Mouse (Mus musculus): ENCODE measurements around the gene Ppp1r37. TPM values are rescaled to one million over a fixed set of nuclear protein-coding genes. Genes with fewer than 3 reads are reported as not detected.
A peak's percentile ranks its signal among the peaks of the same experiment; 100 is the strongest.

The Ppp1r37 gene
- polyA plus RNA-seq, 1 experiment from 2014 or later = 23.9 TPM

DNA sequence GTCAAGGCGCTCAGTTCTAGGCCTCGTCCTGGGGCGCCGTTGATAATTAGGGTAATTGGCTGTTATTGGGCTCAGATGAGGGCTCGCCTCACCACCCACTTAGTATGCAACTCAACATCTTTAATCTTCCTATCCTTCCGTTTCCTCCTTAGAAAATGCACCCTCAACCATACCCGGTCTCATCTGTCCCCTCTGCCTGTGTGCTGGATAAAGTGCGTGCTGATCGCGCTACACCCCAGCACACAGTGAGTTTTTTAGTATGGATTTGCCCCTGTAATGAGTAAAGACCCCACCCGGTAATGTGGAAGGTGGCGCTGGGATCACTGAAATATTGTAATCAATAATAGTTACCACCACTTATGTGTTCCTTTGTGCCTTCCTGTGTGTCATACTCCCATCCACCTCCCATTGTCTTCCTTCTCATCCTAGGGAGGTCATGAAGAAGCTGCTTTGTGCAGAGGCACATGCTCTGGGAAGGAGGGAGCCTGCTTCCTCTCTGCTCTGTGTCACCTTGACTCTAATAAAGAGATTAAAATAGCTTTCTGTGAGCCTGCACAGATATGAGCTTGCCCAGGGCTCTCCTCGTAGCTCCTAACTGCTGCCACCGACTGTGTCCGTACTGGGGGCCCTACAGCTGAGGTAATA is 53.8 kb downstream of the Ppp1r37 start:
- Histone ChIP-seq H3K79me2 (ENCODE audit: inconsistent target) (peaks cover 30% of the 10 kb centered on the region), H3K27ac (peak overlapping the region; percentile 83), H3K36me3 (ENCODE audit: inconsistent target) (no peaks in the 10 kb centered on the region), H3K4me3 (ENCODE audit: inconsistent target) (peak overlapping the region; percentile 94)
- 1% methylated on average over 13 of the region's 15 CpGs for WGBS (ENCODE audit: missing documents)

DNA sequence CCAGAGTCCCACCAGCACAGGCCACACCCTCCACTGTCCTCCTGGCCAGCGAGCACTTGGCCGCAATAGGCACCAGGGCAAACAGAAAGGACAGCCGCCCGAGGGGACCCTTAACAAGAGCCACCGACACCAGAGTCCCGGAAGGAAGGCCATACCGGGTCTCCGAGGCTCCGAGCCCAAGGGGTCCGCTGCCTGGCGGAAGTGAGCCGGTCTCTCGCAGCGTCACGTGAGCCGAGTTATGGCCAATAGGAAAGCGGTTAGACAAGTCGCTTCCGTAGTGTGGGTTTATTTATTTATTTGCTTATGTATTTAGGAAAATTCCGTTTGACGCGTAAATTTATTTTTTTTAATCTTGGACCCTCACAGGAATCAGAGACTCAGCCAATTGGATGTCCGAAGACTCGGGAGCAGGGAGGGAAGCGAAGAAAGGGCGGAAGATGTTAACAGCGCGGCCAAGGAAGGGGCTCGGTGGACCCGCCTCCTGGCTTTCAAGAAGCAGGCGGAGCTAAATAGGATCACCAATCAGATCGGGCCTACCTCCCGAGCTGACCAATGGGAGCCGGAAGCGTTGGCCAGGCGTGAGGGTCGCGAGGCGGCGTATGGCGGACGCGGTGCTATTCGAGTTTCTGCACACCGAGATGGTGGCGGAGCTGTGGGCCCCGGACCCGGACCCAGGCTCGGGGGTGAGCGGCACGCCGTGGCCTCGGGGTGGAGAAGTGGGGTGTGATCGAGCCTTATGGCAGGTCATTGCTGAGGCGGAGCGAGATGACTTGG is 54.5 kb downstream of the Ppp1r37 start, which contains the start of the genes Bloc1s3 and Trappc6a:
Gene Bloc1s3 (minus strand): TSS at position 218 of the 774 bp plus-strand sequence.
Gene Trappc6a (plus strand): TSS at position 246 of the 774 bp plus-strand sequence.
- under 1% methylated on average over 56 of the region's 56 CpGs for WGBS (ENCODE audit: missing documents)
- H3K4me3 ChIP-seq (ENCODE audit: inconsistent target) = peak within 1 kb of the TSS; percentile 94
- H3K36me3 ChIP-seq (ENCODE audit: inconsistent target) = no peaks in the 10 kb centered on the region
- H3K27ac ChIP-seq = peak within 1 kb of the TSS; percentile 83
- H3K79me2 ChIP-seq (ENCODE audit: inconsistent target) = peaks cover 30% of the 10 kb centered on the region

GRCm38 (mm10) chr7:19507612-19507981 is 55.3 kb downstream of the Ppp1r37 start:
- peaks cover 30% of the 10 kb centered on the region for H3K79me2 ChIP-seq (ENCODE audit: inconsistent target)
- H3K36me3 ChIP-seq (ENCODE audit: inconsistent target) = no peaks in the 10 kb centered on the region
- H3K27ac ChIP-seq = peak overlapping the region; percentile 83
- peak overlapping the region; percentile 94 for H3K4me3 ChIP-seq (ENCODE audit: inconsistent target)
- 15% methylated on average over 12 of the region's 18 CpGs for WGBS (ENCODE audit: missing documents)

- no peak overlapping the region for H3K27ac ChIP-seq
- WGBS (ENCODE audit: missing documents) = 9% methylated on average over 62 of the region's 71 CpGs
- H3K36me3 ChIP-seq (ENCODE audit: inconsistent target) = no peaks in the 10 kb centered on the region
- H3K4me3 ChIP-seq (ENCODE audit: inconsistent target) = peak overlapping the region; percentile 94
- peaks cover 30% of the 10 kb centered on the region for H3K79me2 ChIP-seq (ENCODE audit: inconsistent target)
Observed at GRCm38 (mm10) chr7:19506969-19507611, 55.8 kb downstream of the Ppp1r37 start.

DNA sequence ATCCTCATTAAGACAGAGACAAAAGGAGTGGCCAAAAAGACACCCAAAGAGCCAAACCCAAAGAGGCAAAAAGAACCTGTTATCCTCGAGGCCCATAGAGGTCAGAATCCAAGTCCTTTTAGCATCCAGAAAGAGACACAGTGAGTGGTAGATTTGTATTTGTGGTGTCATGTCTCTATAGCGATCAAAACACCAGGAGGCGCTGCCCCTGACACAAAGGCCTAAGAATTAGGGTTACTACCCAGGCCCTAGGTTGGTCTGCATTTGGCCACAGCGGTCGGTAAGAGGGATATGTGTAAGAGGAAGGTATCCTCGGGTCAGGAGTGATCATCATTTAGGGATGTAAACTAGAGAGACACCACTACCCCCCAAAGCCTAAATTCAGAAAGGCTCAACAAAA is 56.5 kb downstream of the Ppp1r37 start:
- no peak overlapping the region for H3K27ac ChIP-seq
- H3K4me3 ChIP-seq (ENCODE audit: inconsistent target) = no peak overlapping the region
- peaks cover 26% of the 10 kb centered on the region for H3K79me2 ChIP-seq (ENCODE audit: inconsistent target)
- H3K36me3 ChIP-seq (ENCODE audit: inconsistent target) = no peaks in the 10 kb centered on the region
- WGBS (ENCODE audit: missing documents) = 58% methylated on average over 6 of the region's 6 CpGs

GRCm38 (mm10) chr7:19503481-19504068 is 59.3 kb downstream of the Ppp1r37 start:
- 45% methylated on average over 5 of the region's 5 CpGs for WGBS (ENCODE audit: missing documents)

DNA sequence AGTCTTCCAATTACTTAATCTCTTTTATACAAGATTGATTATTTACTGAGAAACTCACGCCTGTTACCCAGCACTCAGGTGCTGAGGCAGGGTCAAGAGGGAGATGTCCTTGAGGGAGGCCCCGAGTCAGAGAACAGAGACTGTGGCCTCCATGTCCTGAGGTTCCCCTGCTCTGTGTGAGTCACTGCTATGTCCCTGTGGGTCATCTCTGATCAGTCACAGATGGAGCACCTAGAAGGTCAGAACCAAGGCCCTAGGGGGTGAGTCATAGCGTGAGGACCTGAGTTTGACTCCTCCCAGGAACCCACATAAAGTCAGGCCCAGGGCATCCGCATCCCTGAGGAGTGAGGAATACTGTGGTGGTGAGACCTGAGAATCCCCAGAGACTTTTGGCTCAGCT is 61.2 kb downstream of the Ppp1r37 start:
- no peaks in the 10 kb centered on the region for H3K79me2 ChIP-seq (ENCODE audit: inconsistent target)
- WGBS (ENCODE audit: missing documents) = 71% methylated on average over 4 of the region's 4 CpGs

More at GRCm38 (mm10) chr7:19503481-19504068, 59.3 kb downstream of the Ppp1r37 start:
- Histone ChIP-seq H3K27ac (no peak overlapping the region), H3K79me2 (ENCODE audit: inconsistent target) (no peaks in the 10 kb centered on the region; the same call in 1 of the 2 replicates), H3K36me3 (ENCODE audit: inconsistent target) (no peaks in the 10 kb centered on the region), H3K4me3 (ENCODE audit: inconsistent target) (no peak overlapping the region)

GRCm38 (mm10) chr7:19500420-19501363 is 62.2 kb downstream of the Ppp1r37 start:
- 2% methylated on average over 11 of the region's 12 CpGs for WGBS (ENCODE audit: missing documents)
- H3K27ac ChIP-seq = peak overlapping the region; percentile 81
- no peaks in the 10 kb centered on the region for H3K79me2 ChIP-seq (ENCODE audit: inconsistent target)
- H3K36me3 ChIP-seq (ENCODE audit: inconsistent target) = no peaks in the 10 kb centered on the region
- no peak overlapping the region for H3K4me3 ChIP-seq (ENCODE audit: inconsistent target)

More for the DNA sequence above, 61.2 kb downstream of the Ppp1r37 start:
- Histone ChIP-seq H3K36me3 (ENCODE audit: inconsistent target) (no peaks in the 10 kb centered on the region), H3K27ac (peak overlapping the region; percentile 81), H3K4me3 (ENCODE audit: inconsistent target) (no peak overlapping the region)

DNA sequence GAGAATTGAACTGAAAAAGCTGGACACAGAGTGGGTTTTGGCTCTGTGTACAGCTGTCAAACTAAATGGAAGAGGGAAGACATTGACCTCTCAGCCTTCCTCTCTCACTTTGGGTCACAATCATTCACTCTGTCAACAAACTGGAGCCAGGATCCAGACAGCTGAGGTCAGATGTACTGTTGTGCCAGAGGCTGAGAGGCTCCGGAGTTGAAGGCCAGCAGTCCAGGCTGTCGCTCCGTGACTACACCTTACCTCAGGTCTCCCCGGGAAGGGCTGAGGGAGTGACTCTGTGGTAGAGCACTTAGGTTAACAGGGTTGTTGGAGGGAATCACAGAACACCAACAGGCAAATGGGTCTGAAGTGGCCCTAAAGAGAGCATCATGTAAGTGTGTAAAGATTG is 64.5 kb downstream of the Ppp1r37 start:
- no peak overlapping the region for H3K27ac ChIP-seq
- no peaks in the 10 kb centered on the region for H3K79me2 ChIP-seq (ENCODE audit: inconsistent target)
- no peak overlapping the region for H3K4me3 ChIP-seq (ENCODE audit: inconsistent target)
- no peaks in the 10 kb centered on the region for H3K36me3 ChIP-seq (ENCODE audit: inconsistent target)
- 97% methylated on average over 4 of the region's 4 CpGs for WGBS (ENCODE audit: missing documents)

DNA sequence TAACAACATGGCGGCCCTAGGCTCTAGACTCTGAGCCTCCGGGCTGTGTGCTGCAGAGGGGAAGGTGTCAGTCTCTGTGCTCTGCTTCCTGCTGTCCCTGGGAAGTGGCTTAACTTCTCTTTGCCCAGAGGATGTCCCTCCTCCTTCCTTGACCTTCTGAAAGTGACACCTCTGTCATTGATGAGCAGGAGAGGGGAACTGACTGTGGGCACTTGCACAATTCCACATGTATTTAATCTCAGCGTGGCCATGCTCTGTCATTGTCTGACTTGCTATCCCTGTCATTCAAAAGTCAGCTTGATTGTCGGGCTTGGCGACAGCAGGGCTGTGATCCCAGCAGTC is 66.7 kb downstream of the Ppp1r37 start:
- no peak overlapping the region for H3K27ac ChIP-seq
- H3K4me3 ChIP-seq (ENCODE audit: inconsistent target) = no peak overlapping the region
- H3K79me2 ChIP-seq (ENCODE audit: inconsistent target) = no peaks in the 10 kb centered on the region
- H3K36me3 ChIP-seq (ENCODE audit: inconsistent target) = no peaks in the 10 kb centered on the region
- 45% methylated on average over 5 of the region's 5 CpGs for WGBS (ENCODE audit: missing documents)

- no peaks in the 10 kb centered on the region for H3K36me3 ChIP-seq (ENCODE audit: inconsistent target)
Observed at GRCm38 (mm10) chr7:19495521-19496213, 67.2 kb downstream of the Ppp1r37 start.

DNA sequence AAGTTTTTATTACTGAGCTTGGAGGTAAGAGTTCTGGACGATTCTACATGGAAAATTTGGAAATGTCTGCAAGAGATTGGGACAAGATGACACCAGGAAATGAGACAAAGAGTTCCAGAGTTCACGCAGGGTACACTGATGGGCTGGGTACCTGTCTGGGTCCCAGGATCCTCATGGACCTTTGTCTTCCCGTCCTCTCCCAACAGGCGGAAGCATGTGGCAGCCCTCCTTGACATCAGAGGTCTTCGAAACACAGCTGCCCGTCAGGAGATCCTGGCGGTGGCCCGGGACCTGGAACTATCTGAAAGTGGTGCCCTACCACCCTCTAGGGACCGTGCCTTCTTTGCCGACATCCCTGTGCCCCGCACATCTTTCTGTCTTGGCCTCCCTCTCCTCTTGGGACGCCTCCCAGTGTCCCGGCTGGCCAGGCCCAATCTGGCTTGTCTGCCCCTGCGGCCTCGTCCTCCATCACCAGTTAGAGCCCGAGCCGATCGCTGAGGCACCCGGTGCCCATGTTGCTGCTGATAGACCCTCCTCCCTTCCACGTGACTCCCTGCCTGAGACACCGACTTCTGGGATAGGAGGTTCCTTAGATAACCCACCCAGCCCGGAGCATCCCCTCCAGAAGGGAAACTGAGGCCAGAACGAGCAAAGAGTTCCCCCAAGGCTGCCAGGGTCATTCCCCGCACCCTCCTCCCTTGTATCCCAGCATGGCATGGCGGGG is 68.0 kb downstream of the Ppp1r37 start:
- Histone ChIP-seq H3K36me3 (ENCODE audit: inconsistent target) (no peaks in the 10 kb centered on the region), H3K79me2 (ENCODE audit: inconsistent target) (no peaks in the 10 kb centered on the region), H3K4me3 (ENCODE audit: inconsistent target) (no peak overlapping the region), H3K27ac (no peak overlapping the region)
- WGBS (ENCODE audit: missing documents) = 92% methylated on average over 24 of the region's 25 CpGs

More at GRCm38 (mm10) chr7:19495521-19496213, 67.2 kb downstream of the Ppp1r37 start:
- Histone ChIP-seq H3K27ac (no peak overlapping the region), H3K79me2 (ENCODE audit: inconsistent target) (no peaks in the 10 kb centered on the region), H3K4me3 (ENCODE audit: inconsistent target) (no peak overlapping the region)
- 92% methylated on average over 20 of the region's 20 CpGs for WGBS (ENCODE audit: missing documents)

- WGBS (ENCODE audit: missing documents) = 14% methylated on average over 25 of the region's 26 CpGs
- no peak overlapping the region for H3K27ac ChIP-seq
- H3K79me2 ChIP-seq (ENCODE audit: inconsistent target) = no peaks in the 10 kb centered on the region
- H3K36me3 ChIP-seq (ENCODE audit: inconsistent target) = no peaks in the 10 kb centered on the region
- H3K4me3 ChIP-seq (ENCODE audit: inconsistent target) = no peak overlapping the region
Observed at GRCm38 (mm10) chr7:19491731-19492130, 71.1 kb downstream of the Ppp1r37 start.
